Mouse (Mus musculus): ENCODE data around the gene Epb41l4b. TPM values are rescaled to one million over a fixed set of nuclear protein-coding genes. Genes with fewer than 3 reads are reported as not detected.

Gene Epb41l4b
- total and polyA plus RNA-seq, 3 experiments = 0.11 TPM; not detected in 2

DNA sequence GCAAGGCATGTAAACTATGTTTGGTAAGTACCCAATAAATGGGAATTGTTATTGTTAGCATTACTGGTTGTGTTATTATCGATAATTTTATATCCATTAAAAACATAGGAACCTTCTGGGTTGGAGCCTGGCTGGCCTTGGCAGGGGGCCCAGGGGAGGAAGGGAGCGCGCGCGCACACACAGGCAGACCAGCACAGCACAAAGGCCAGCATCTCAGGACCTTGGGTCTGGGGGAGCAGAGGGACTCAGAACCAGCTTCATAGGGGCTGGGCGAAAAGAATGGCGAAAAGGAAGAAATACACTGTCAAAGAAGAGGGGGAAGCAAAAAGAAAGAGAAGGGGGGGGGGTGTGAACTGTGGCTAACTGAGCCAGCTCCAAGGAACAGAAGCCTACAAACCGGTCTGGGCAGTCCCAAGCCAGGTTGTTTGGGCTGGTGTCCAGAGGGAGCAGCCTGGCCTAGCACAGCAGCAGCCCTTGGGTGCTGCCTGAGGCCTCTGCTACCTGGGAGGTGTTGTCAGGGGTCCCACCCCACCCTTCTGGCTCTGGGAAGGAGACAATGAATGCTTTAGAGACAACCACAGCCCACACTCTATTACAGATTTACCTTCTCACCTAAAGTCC lies 13.4 kb upstream of the Epb41l4b start:
- no peak for ATAC-seq (ENCODE audit: extremely low read depth, insufficient number of reproducible peaks, low FRiP score, poor library complexity, severe bottlenecking)
- H3K4me1 ChIP-seq (ENCODE audit: insufficient read depth, low read depth, low read length) = no peaks in the 10 kb centered on the region

DNA sequence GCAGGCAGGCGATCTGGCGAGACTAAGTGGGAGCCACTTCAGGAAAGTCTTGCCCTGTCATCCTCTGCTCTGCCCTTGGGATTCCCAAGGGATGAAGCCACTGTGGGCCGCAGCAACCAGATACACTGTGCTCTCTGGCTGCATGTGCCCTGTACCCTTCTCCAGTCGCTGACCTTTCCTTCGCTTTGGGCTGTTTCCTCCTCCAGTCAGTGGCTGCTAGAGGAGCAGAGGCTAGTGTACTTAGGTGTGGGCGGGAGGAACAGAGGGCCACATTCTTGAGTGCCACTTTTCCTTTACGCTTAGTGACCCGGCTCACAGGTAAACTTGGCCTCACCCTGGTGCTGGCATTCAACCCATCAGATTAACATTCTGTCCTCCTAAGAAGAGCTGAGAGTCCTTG lies 10.6 kb upstream of the Epb41l4b start:
- no peaks in the 10 kb centered on the region for H3K4me1 ChIP-seq (ENCODE audit: insufficient read depth, low read depth, low read length)
- no peak for DNase-seq (ENCODE audit: low spot score)
- H3K9me3 ChIP-seq (replicated peaks) = peaks cover 78% of the 10 kb centered on the region
- H3K27me3 ChIP-seq (ENCODE audit: insufficient read depth, low read length) = no peaks in the 10 kb centered on the region
- no peaks in the 10 kb centered on the region for H3K36me3 ChIP-seq (replicated peaks)
- no peak overlapping the region for H3K4me3 ChIP-seq (ENCODE audit: low read depth, low read length)
- TF ChIP-seq GATA1 (IDR thresholded peaks at IDR 0.05; ENCODE audit: borderline replicate concordance, low read length) (no peak), TAL1 (conservative IDR thresholded peaks at IDR 0.05; ENCODE audit: low read depth, low read length) (no peak), GATA2 (IDR thresholded peaks at IDR 0.05; ENCODE audit: borderline replicate concordance, low read depth, low read length) (no peak), POLR2AphosphoS5 (IDR thresholded peaks at IDR 0.05; ENCODE audit: insufficient replicate concordance, low read depth, low read length) (no peak), CTCF (IDR thresholded peaks at IDR 0.05; ENCODE audit: low read depth, low read length) (no peak)
- ATAC-seq (ENCODE audit: extremely low read depth, insufficient number of reproducible peaks, low FRiP score, poor library complexity, severe bottlenecking) = no peak

More for the DNA sequence above, 13.4 kb upstream of the Epb41l4b start:
- DNase-seq (ENCODE audit: low spot score) = no peak
- peaks cover 61% of the 10 kb centered on the region for H3K9me3 ChIP-seq (replicated peaks)
- no peaks in the 10 kb centered on the region for H3K36me3 ChIP-seq (replicated peaks)
- no peaks in the 10 kb centered on the region for H3K27me3 ChIP-seq (ENCODE audit: insufficient read depth, low read length)
- no peak for TF ChIP-seq TAL1 (conservative IDR thresholded peaks at IDR 0.05; ENCODE audit: low read depth, low read length)
- TF ChIP-seq CTCF (IDR thresholded peaks at IDR 0.05; ENCODE audit: low read depth, low read length) = no peak
- TF ChIP-seq GATA1 (IDR thresholded peaks at IDR 0.05; ENCODE audit: borderline replicate concordance, low read length) = no peak
- no peak for TF ChIP-seq POLR2AphosphoS5 (IDR thresholded peaks at IDR 0.05; ENCODE audit: insufficient replicate concordance, low read depth, low read length)
- no peak for TF ChIP-seq GATA2 (IDR thresholded peaks at IDR 0.05; ENCODE audit: borderline replicate concordance, low read depth, low read length)
- no peak overlapping the region for H3K4me3 ChIP-seq (ENCODE audit: low read depth, low read length)

DNA sequence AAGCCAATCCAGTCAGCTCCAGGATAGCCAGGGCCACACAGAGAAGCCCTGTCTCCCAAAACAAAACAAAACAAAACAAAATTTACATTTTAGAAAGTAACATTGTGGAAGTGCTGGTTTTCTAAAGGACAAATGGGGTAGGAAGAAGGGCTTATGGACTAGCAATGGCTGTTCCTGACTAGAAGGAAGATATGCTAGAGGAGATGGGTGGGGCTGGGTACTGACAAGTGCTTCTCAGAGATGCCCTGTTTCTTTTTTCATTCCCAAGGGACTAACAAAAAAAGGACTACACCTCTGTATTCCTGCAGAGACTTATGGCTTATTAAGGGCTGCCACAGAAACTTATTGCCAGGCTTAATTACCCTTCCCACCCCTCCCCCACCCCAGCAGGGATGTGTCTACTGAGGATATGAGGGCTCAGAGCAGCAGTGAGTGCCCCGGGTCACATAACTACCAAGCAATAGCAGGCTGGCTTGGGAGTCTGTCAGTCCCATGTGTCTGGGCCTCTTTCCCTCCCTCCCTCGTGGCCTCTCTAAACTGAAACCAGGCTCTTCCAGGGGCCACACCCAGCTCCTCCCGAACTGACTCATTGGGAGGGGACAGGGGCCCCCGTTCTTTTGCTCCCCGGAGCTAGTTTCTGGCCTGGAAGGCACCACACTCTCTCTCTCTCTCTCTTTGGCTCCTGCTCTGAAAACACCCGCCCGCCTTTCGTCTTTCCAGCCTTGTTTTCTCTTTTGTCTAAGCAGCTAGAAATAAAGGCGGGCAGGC lies 10.0 kb upstream of the Epb41l4b start:
- no peaks in the 10 kb centered on the region for H3K4me1 ChIP-seq (ENCODE audit: insufficient read depth, low read depth, low read length)
- no peaks in the 10 kb centered on the region for H3K36me3 ChIP-seq (replicated peaks)
- TF ChIP-seq GATA2 (IDR thresholded peaks at IDR 0.05; ENCODE audit: borderline replicate concordance, low read depth, low read length) (no peak), CTCF (IDR thresholded peaks at IDR 0.05; ENCODE audit: low read depth, low read length) (no peak), GATA1 (IDR thresholded peaks at IDR 0.05; ENCODE audit: borderline replicate concordance, low read length) (no peak), POLR2AphosphoS5 (IDR thresholded peaks at IDR 0.05; ENCODE audit: insufficient replicate concordance, low read depth, low read length) (no peak), TAL1 (conservative IDR thresholded peaks at IDR 0.05; ENCODE audit: low read depth, low read length) (no peak)
- no peak for DNase-seq (ENCODE audit: low spot score)
- no peaks in the 10 kb centered on the region for H3K27me3 ChIP-seq (ENCODE audit: insufficient read depth, low read length)
- no peak for ATAC-seq (ENCODE audit: extremely low read depth, insufficient number of reproducible peaks, low FRiP score, poor library complexity, severe bottlenecking)
- H3K4me3 ChIP-seq (ENCODE audit: low read depth, low read length) = no peak overlapping the region
- H3K9me3 ChIP-seq (replicated peaks) = peaks cover 76% of the 10 kb centered on the region

DNA sequence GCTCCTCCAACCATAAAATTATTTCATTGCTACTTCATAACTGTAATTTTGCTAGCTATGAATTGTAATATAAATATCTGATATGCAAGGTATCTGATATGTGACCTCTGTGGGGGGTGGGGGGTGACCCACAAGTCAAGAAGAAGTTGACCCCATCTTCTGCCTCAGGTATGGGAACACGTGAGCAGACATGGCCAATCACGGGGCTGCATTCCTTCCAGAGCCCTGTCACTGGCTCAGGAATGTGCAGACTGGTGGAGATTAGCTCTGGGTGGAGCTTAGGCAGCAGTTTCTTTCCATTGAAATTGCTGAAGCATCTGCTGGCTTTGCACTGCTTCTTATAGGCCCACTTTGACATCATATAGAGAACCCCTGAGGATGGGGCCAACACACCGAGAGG lies 4.9 kb upstream of the Epb41l4b start:
- H3K27me3 ChIP-seq (ENCODE audit: insufficient read depth, low read length) = no peaks in the 10 kb centered on the region
- TF ChIP-seq TAL1 (conservative IDR thresholded peaks at IDR 0.05; ENCODE audit: low read depth, low read length) (no peak), CTCF (IDR thresholded peaks at IDR 0.05; ENCODE audit: low read depth, low read length) (no peak), GATA1 (IDR thresholded peaks at IDR 0.05; ENCODE audit: borderline replicate concordance, low read length) (no peak), POLR2AphosphoS5 (IDR thresholded peaks at IDR 0.05; ENCODE audit: insufficient replicate concordance, low read depth, low read length) (no peak), GATA2 (IDR thresholded peaks at IDR 0.05; ENCODE audit: borderline replicate concordance, low read depth, low read length) (no peak)
- DNase-seq (ENCODE audit: low spot score) = no peak

DNA sequence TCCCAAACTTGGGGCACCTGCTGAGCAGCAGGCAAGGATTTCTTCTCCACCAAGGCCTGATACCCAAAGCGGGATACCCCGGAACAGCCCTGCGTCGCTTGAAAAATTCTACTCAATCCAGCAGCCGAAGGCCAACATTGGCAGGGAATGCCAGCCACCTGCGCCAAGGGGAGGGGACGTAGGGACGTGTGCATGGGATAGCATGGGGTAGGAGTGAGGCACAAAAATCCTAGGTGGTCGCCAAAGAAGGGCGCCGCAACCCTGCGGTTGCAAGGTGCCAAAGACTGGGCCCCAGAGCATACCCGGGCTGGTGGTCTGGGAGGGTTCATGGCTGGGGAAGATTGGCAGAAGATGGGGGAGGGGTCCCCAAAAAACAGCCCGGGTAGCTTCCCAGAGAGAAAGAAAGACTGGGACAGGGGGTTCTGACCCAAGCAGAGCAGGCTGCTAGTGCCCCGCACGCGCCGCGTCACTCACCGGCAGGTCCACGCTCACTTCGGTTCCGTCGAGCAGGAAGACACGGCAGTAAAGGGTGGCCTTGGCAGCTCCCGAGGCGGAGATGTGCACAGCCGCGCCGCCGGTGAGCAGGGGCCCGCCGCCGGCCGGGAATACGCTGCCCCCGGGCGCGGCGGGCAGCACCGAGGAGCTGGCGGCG lies 737 bp downstream of the Epb41l4b start:
- Histone ChIP-seq H3K36me3 (replicated peaks) (no peaks in the 10 kb centered on the region), H3K4me1 (ENCODE audit: insufficient read depth, low read depth, low read length) (no peaks in the 10 kb centered on the region), H3K4me3 (ENCODE audit: low read depth, low read length) (no peak overlapping the region), H3K9me3 (replicated peaks) (peaks cover 77% of the 10 kb centered on the region), H3K27me3 (ENCODE audit: insufficient read depth, low read length) (no peaks in the 10 kb centered on the region; the same call in 1 of the 2 replicates)
- DNase-seq (ENCODE audit: low spot score) = no peak
- no peak for ATAC-seq (ENCODE audit: extremely low read depth, insufficient number of reproducible peaks, low FRiP score, poor library complexity, severe bottlenecking)
- TF ChIP-seq GATA2 (IDR thresholded peaks at IDR 0.05; ENCODE audit: borderline replicate concordance, low read depth, low read length) = no peak

More for the DNA sequence above, 4.9 kb upstream of the Epb41l4b start:
- no peak for ATAC-seq (ENCODE audit: extremely low read depth, insufficient number of reproducible peaks, low FRiP score, poor library complexity, severe bottlenecking)
- Histone ChIP-seq H3K36me3 (replicated peaks) (no peaks in the 10 kb centered on the region), H3K4me1 (ENCODE audit: insufficient read depth, low read depth, low read length) (no peaks in the 10 kb centered on the region), H3K4me3 (ENCODE audit: low read depth, low read length) (no peak overlapping the region), H3K9me3 (replicated peaks) (peaks cover 77% of the 10 kb centered on the region)

DNA sequence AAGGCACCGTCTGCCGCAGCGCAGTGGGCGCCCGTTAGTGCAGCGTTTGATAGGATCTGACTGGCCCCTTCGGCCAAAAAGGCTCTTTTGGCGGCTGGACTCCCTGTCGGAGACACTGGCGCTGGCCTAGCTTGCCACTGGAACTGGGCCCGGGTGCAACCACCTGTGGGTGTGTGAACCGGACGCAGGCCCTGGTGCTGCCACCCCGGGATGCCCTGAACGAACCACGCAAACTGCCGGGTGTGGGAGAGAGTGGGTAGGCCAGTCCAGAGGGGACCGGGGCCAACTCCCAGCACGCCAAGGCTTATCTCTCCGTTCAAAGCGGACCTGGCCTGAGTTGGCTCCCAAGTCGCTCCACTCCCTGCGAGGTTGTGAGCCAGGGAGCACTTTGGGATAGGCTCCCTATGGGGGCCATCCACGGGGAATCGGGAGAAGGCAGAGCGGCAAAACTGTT lies 1.3 kb downstream of the Epb41l4b start:
- Histone ChIP-seq H3K27me3 (ENCODE audit: insufficient read depth, low read length) (no peaks in the 10 kb centered on the region; the same call in 1 of the 2 replicates), H3K4me3 (ENCODE audit: low read depth, low read length) (no peak overlapping the region), H3K4me1 (ENCODE audit: insufficient read depth, low read depth, low read length) (no peaks in the 10 kb centered on the region), H3K9me3 (replicated peaks) (peaks cover 79% of the 10 kb centered on the region), H3K36me3 (replicated peaks) (no peaks in the 10 kb centered on the region)
- DNase-seq (ENCODE audit: low spot score) (no peak), ATAC-seq (ENCODE audit: extremely low read depth, insufficient number of reproducible peaks, low FRiP score, poor library complexity, severe bottlenecking) (no peak)
- TF ChIP-seq TAL1 (conservative IDR thresholded peaks at IDR 0.05; ENCODE audit: low read depth, low read length) (no peak), GATA2 (IDR thresholded peaks at IDR 0.05; ENCODE audit: borderline replicate concordance, low read depth, low read length) (no peak), POLR2AphosphoS5 (IDR thresholded peaks at IDR 0.05; ENCODE audit: insufficient replicate concordance, low read depth, low read length) (no peak), GATA1 (IDR thresholded peaks at IDR 0.05; ENCODE audit: borderline replicate concordance, low read length) (no peak), CTCF (IDR thresholded peaks at IDR 0.05; ENCODE audit: low read depth, low read length) (no peak)

All from G1E (cell line).